Mouse (Mus musculus) embryonic facial prominence, embryonic 13.5 days (tissue): Measurements from ENCODE around the gene Lrrc41. TPM values are rescaled to one million over a fixed set of nuclear protein-coding genes. Genes with fewer than 3 reads are reported as not detected.

ENCODE experiments used
- ATAC-seq: fragments of 200-750 bp; cut with Nextera tagmentation; 2 replicates; pipeline ENCODE4 v1.8.0; 2017; ENCODE audit warnings: low read depth; ENCODE audit not compliant: insufficient number of reproducible peaks, insufficient read depth, low FRiP score, low TSS enrichment
- H3K27ac ChIP-seq: fragments of 300-500 bp; sonication (generic); 2 replicates; pipeline ENCODE4 v1.5.1; 2015; ENCODE audit warnings: moderate library complexity, mild to moderate bottlenecking, inconsistent platforms
- H3K27me3 ChIP-seq: fragments of 300-500 bp; sonication (generic); 2 replicates; pipeline ENCODE4 v1.6.1; 2015; ENCODE audit warnings: mild to moderate bottlenecking, inconsistent platforms
- H3K36me3 ChIP-seq: fragments of 300-500 bp; sonication (generic); 2 replicates; pipeline ENCODE4 v1.6.1; 2015; ENCODE audit warnings: mild to moderate bottlenecking, inconsistent platforms
- H3K4me1 ChIP-seq: fragments of 300-500 bp; sonication (generic); 2 replicates; pipeline ENCODE4 v1.6.1; 2015; ENCODE audit warnings: inconsistent platforms
- H3K4me2 ChIP-seq: fragments of 300-500 bp; sonication (generic); 2 replicates; pipeline ENCODE4 v1.6.1; 2015; ENCODE audit warnings: moderate library complexity, mild to moderate bottlenecking, inconsistent platforms
- H3K4me3 ChIP-seq: fragments of 300-500 bp; sonication (generic); 2 replicates; pipeline ENCODE4 v1.5.1; 2015; ENCODE audit warnings: mild to moderate bottlenecking, inconsistent platforms
- H3K9ac ChIP-seq: fragments of 300-500 bp; sonication (generic); 2 replicates; pipeline ENCODE4 v1.6.1; 2015; ENCODE audit warnings: mild to moderate bottlenecking, inconsistent platforms
- H3K9me3 ChIP-seq: fragments of 300-500 bp; sonication (generic); 2 replicates; pipeline ENCODE4 v1.6.1; 2016; ENCODE audit warnings: inconsistent platforms
- WGBS: fragments of 180-500 bp; shearing (Covaris S2); methylation state at CpG from one replicate; pipeline ENCODE4 v1.1.7; 2015; ENCODE audit warnings: mixed read lengths; 5-methylcytosine and 5-hydroxymethylcytosine counted together
- polyA plus RNA-seq: library from polyadenylated mRNA; unstranded; fragments of >200 nt; fragmentation: Nextera tagmentation; extraction: Ambion mirVana; gene quantifications from 2 replicates; pipeline ENCODE4 v1.2.1, GENCODE M21; 2015

Lrrc41 gene
- polyA plus RNA-seq, 1 experiment from 2014 or later = 78.3 TPM

- peaks cover 8% of the 10 kb centered on the region; the same call in 1 of the 2 replicates for H3K4me1 ChIP-seq
- WGBS = 3% methylated on average over 1 of the region's 1 CpGs
Measured at GRCm38 (mm10) chr4:116057559-116057958, 17.5 kb upstream of the Lrrc41 start.

GRCm38 (mm10) chr4:116059012-116059726, 15.9 kb upstream of the Lrrc41 start:
- WGBS = 78% methylated on average over 5 of the region's 5 CpGs
- Histone ChIP-seq H3K36me3 (no peaks in the 10 kb centered on the region), H3K4me3 (no peak overlapping the region), H3K9ac (no peak overlapping the region), H3K27me3 (no peaks in the 10 kb centered on the region), H3K27ac (no peak overlapping the region), H3K9me3 (no peaks in the 10 kb centered on the region), H3K4me2 (no peak overlapping the region), H3K4me1 (0 out of 2 replicates have a peak, but pooled peaks cover 2% of the 10 kb centered on the region)
- no peak for ATAC-seq

More at GRCm38 (mm10) chr4:116057559-116057958, 17.5 kb upstream of the Lrrc41 start:
- H3K4me2 ChIP-seq = no peak overlapping the region
- H3K27me3 ChIP-seq = no peaks in the 10 kb centered on the region
- no peaks in the 10 kb centered on the region for H3K36me3 ChIP-seq
- no peak overlapping the region for H3K9ac ChIP-seq
- H3K9me3 ChIP-seq = no peaks in the 10 kb centered on the region
- no peak overlapping the region for H3K4me3 ChIP-seq
- ATAC-seq = no peak
- H3K27ac ChIP-seq = no peak overlapping the region

- no peak for ATAC-seq
- 61% methylated on average over 1 of the region's 1 CpGs for WGBS
- H3K27me3 ChIP-seq = no peaks in the 10 kb centered on the region
- H3K4me2 ChIP-seq = no peak overlapping the region
- H3K36me3 ChIP-seq = peaks cover 32% of the 10 kb centered on the region
- H3K9me3 ChIP-seq = no peaks in the 10 kb centered on the region
- no peaks in the 10 kb centered on the region for H3K4me1 ChIP-seq
- no peak overlapping the region for H3K27ac ChIP-seq
- H3K4me3 ChIP-seq = no peak overlapping the region
- H3K9ac ChIP-seq = no peak overlapping the region
Measured at GRCm38 (mm10) chr4:116063855-116064254, 11.2 kb upstream of the Lrrc41 start.

DNA sequence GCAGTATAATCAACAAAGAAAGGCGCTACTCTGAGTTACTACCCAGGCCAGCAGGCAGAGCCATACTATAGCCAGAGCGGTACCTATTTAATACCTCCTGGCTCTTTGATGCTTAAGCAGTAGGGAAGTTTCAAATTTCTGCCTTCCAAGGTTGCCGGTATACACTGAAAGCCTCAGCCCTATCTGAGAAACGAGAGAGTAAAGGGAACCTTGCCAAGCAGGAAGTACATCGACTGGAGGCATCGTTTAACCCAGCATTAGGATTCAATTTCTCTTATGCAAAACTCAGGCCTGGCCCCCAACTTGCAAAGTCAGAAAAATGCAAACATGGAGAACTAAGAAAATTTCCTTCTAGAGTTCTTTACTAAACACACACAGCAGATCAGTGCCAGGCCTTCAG, 5.0 kb upstream of the Lrrc41 start:
- no peak for ATAC-seq
- Histone ChIP-seq H3K9me3 (no peaks in the 10 kb centered on the region), H3K27ac (no peak overlapping the region), H3K4me2 (no peak overlapping the region), H3K4me1 (peaks cover 14% of the 10 kb centered on the region), H3K36me3 (peaks cover 46% of the 10 kb centered on the region), H3K9ac (no peak overlapping the region), H3K27me3 (no peaks in the 10 kb centered on the region), H3K4me3 (no peak overlapping the region)
- WGBS = 59% methylated on average over 6 of the region's 6 CpGs

GRCm38 (mm10) chr4:116073146-116073545, 1.9 kb upstream of the Lrrc41 start:
- no peak overlapping the region for H3K4me3 ChIP-seq

GRCm38 (mm10) chr4:116074145-116074675, 859 bp upstream of the Lrrc41 start:
- peak overlapping the region; percentile 98 for H3K27ac ChIP-seq
- no peaks in the 10 kb centered on the region for H3K9me3 ChIP-seq
- under 1% methylated on average over 8 of the region's 8 CpGs for WGBS
- H3K4me2 ChIP-seq = peak overlapping the region; percentile 90
- H3K4me1 ChIP-seq = peaks cover 26% of the 10 kb centered on the region
- peaks cover 12% of the 10 kb centered on the region for H3K36me3 ChIP-seq
- ATAC-seq = no peak
- H3K4me3 ChIP-seq = peak overlapping the region; percentile 87
- peak overlapping the region; percentile 98 for H3K9ac ChIP-seq
- H3K27me3 ChIP-seq = no peaks in the 10 kb centered on the region

More at GRCm38 (mm10) chr4:116073146-116073545, 1.9 kb upstream of the Lrrc41 start:
- 61% methylated on average over 4 of the region's 4 CpGs for WGBS
- no peaks in the 10 kb centered on the region for H3K9me3 ChIP-seq
- H3K36me3 ChIP-seq = peaks cover 20% of the 10 kb centered on the region
- H3K9ac ChIP-seq = no peak overlapping the region; the same call in 1 of the 2 replicates
- no peaks in the 10 kb centered on the region for H3K27me3 ChIP-seq
- no peak overlapping the region for H3K27ac ChIP-seq
- no peak for ATAC-seq
- peak overlapping the region; percentile 90 for H3K4me2 ChIP-seq
- peaks cover 26% of the 10 kb centered on the region for H3K4me1 ChIP-seq

GRCm38 (mm10) chr4:116075631-116076368, 731 bp downstream of the Lrrc41 start:
- Histone ChIP-seq H3K9me3 (no peaks in the 10 kb centered on the region), H3K4me1 (peaks cover 26% of the 10 kb centered on the region), H3K9ac (peak overlapping the region; percentile 98), H3K4me2 (peak overlapping the region; percentile 90), H3K36me3 (peaks cover 14% of the 10 kb centered on the region), H3K4me3 (peak overlapping the region; percentile 87), H3K27ac (peak overlapping the region; percentile 98), H3K27me3 (no peaks in the 10 kb centered on the region)
- WGBS = under 1% methylated on average over 76 of the region's 77 CpGs
- ATAC-seq = peak; percentile 69

GRCm38 (mm10) chr4:116076369-116077231, 1.5 kb downstream of the Lrrc41 start:
- peak; percentile 45; the same call in 1 of the 2 replicates for ATAC-seq
- peak overlapping the region; percentile 98 for H3K27ac ChIP-seq

GRCm38 (mm10) chr4:116077240-116078095, 2.4 kb downstream of the Lrrc41 start:
- peaks cover 26% of the 10 kb centered on the region for H3K4me1 ChIP-seq
- peaks cover 31% of the 10 kb centered on the region for H3K36me3 ChIP-seq
- 67% methylated on average over 3 of the region's 3 CpGs for WGBS
- ATAC-seq = no peak
- H3K27me3 ChIP-seq = no peaks in the 10 kb centered on the region
- peak overlapping the region; percentile 98; the same call in 1 of the 2 replicates for H3K27ac ChIP-seq
- H3K4me3 ChIP-seq = peak overlapping the region; percentile 87
- no peaks in the 10 kb centered on the region for H3K9me3 ChIP-seq
- H3K4me2 ChIP-seq = peak overlapping the region; percentile 90
- H3K9ac ChIP-seq = peak overlapping the region; percentile 98

More at GRCm38 (mm10) chr4:116076369-116077231, 1.5 kb downstream of the Lrrc41 start:
- Histone ChIP-seq H3K4me1 (peaks cover 26% of the 10 kb centered on the region), H3K9ac (peak overlapping the region; percentile 98), H3K27me3 (no peaks in the 10 kb centered on the region), H3K4me3 (peak overlapping the region; percentile 87), H3K36me3 (peaks cover 22% of the 10 kb centered on the region), H3K9me3 (no peaks in the 10 kb centered on the region), H3K4me2 (peak overlapping the region; percentile 90)
- WGBS = 3% methylated on average over 37 of the region's 37 CpGs

GRCm38 (mm10) chr4:116088510-116089249, 13.6 kb downstream of the Lrrc41 start:
- Histone ChIP-seq H3K4me2 (no peak overlapping the region), H3K4me1 (no peaks in the 10 kb centered on the region), H3K27me3 (no peaks in the 10 kb centered on the region), H3K4me3 (no peak overlapping the region), H3K27ac (no peak overlapping the region), H3K36me3 (peaks cover 96% of the 10 kb centered on the region), H3K9me3 (no peaks in the 10 kb centered on the region), H3K9ac (no peak overlapping the region)
- WGBS = 90% methylated on average over 23 of the region's 23 CpGs
- ATAC-seq = no peak
